Mouse (Mus musculus) kidney, postnatal 0 days (tissue): ENCODE measurements at regions not wholly inside any gene's neighbourhood (a gene's known extent, or its start where the extent isn't known, plus 50 kb on each side); places are given as distances from the start of the nearest gene placed in this dataset.

Experiments
- ATAC-seq: fragments of 200-750 bp; cut with Nextera tagmentation; replicated peaks from 2 replicates; pipeline ENCODE4 v1.8.0; 2017; ENCODE audit warnings: low read depth, moderate number of reproducible peaks, moderate TSS enrichment, moderate library complexity; ENCODE audit not compliant: low FRiP score
- DNase-seq: peaks from one replicate; pipeline ENCODE4 v3.0.0-alpha.2; 2016; ENCODE audit warnings: low spot score
- H3K27ac ChIP-seq: fragments of 300-500 bp; sonication (generic); 2 replicates; pipeline ENCODE4 v1.5.1; 2014; ENCODE audit warnings: mild to moderate bottlenecking
- H3K27me3 ChIP-seq: fragments of 300-500 bp; sonication (generic); 2 replicates; pipeline ENCODE4 v1.6.1; 2014; ENCODE audit warnings: low read length, mixed read lengths; ENCODE audit not compliant: insufficient read depth
- H3K36me3 ChIP-seq: fragments of 300-500 bp; sonication (generic); 2 replicates; pipeline ENCODE4 v1.6.1; 2014; ENCODE audit warnings: low read length, mixed read lengths; ENCODE audit not compliant: insufficient read depth
- H3K4me1 ChIP-seq: fragments of 300-500 bp; sonication (generic); replicated peaks from 2 replicates; pipeline ENCODE4 v1.6.1; 2014; ENCODE audit warnings: antibody characterized with exemption, low read length, mixed read lengths; ENCODE audit not compliant: insufficient read depth
- H3K4me2 ChIP-seq: fragments of 300-500 bp; sonication (generic); 2 replicates; pipeline ENCODE4 v1.6.1; 2014; ENCODE audit warnings: mild to moderate bottlenecking, low read length, moderate library complexity, mixed read lengths
- H3K4me3 ChIP-seq: fragments of 300-500 bp; sonication (generic); replicated peaks from 2 replicates; pipeline ENCODE4 v1.5.1; 2014; ENCODE audit warnings: low read depth, low read length
- H3K9ac ChIP-seq: fragments of 300-500 bp; sonication (generic); 2 replicates; pipeline ENCODE4 v1.6.1; 2014; ENCODE audit warnings: low read depth, low read length
- H3K9me3 ChIP-seq: fragments of 300-500 bp; sonication (generic); replicated peaks from 2 replicates; pipeline ENCODE4 v1.6.1; 2016; ENCODE audit warnings: low read length, inconsistent platforms, mixed read lengths
- CTCF ChIP-seq: IDR thresholded peaks from 2 replicates; pipeline ENCODE4 v1.5.1; 2016; ENCODE audit warnings: antibody characterized with exemption, low read depth, mild to moderate bottlenecking, moderate library complexity
- WGBS: fragments of 180-500 bp; shearing (Covaris S2); extraction: QIAGEN DNeasy Blood & Tissue Kit; methylation state at CpG from one replicate; pipeline ENCODE4 v1.1.7; 2014; 5-methylcytosine and 5-hydroxymethylcytosine counted together

- no peak overlapping the region for H3K9ac ChIP-seq
- H3K4me1 ChIP-seq = no peaks in the 10 kb centered on the region
- no peak for ATAC-seq
- no peak for DNase-seq
- no peaks in the 10 kb centered on the region for H3K27me3 ChIP-seq
- H3K4me3 ChIP-seq = no peak overlapping the region
- no peaks in the 10 kb centered on the region for H3K9me3 ChIP-seq
- 62% methylated on average over 5 of the region's 5 CpGs for WGBS
- no peak overlapping the region for H3K27ac ChIP-seq
- no peak for TF ChIP-seq CTCF
- H3K36me3 ChIP-seq = no peaks in the 10 kb centered on the region
- no peak overlapping the region for H3K4me2 ChIP-seq
Measured at GRCm38 (mm10) chr7:40693755-40694154, 204.4 kb upstream of the Vstm2b start.

GRCm38 (mm10) chr7:40697551-40697950, 200.6 kb upstream of the Vstm2b start:
- WGBS = 78% methylated on average over 8 of the region's 8 CpGs

GRCm38 (mm10) chr7:40698309-40698708, 199.8 kb upstream of the Vstm2b start:
- H3K36me3 ChIP-seq = no peaks in the 10 kb centered on the region
- 27% methylated on average over 3 of the region's 3 CpGs for WGBS
- H3K9ac ChIP-seq = no peak overlapping the region
- TF ChIP-seq CTCF = no peak
- no peak overlapping the region for H3K4me3 ChIP-seq
- H3K4me2 ChIP-seq = no peak overlapping the region
- no peaks in the 10 kb centered on the region for H3K4me1 ChIP-seq
- no peaks in the 10 kb centered on the region for H3K27me3 ChIP-seq
- ATAC-seq (no peak), DNase-seq (no peak)
- no peak overlapping the region for H3K27ac ChIP-seq
- H3K9me3 ChIP-seq = no peaks in the 10 kb centered on the region

More at GRCm38 (mm10) chr7:40697551-40697950, 200.6 kb upstream of the Vstm2b start:
- H3K9ac ChIP-seq = no peak overlapping the region
- no peak for DNase-seq
- no peaks in the 10 kb centered on the region for H3K9me3 ChIP-seq
- ATAC-seq = no peak
- H3K4me1 ChIP-seq = no peaks in the 10 kb centered on the region
- no peaks in the 10 kb centered on the region for H3K27me3 ChIP-seq
- no peak overlapping the region for H3K27ac ChIP-seq
- no peaks in the 10 kb centered on the region for H3K36me3 ChIP-seq
- no peak for TF ChIP-seq CTCF
- H3K4me2 ChIP-seq = no peak overlapping the region
- no peak overlapping the region for H3K4me3 ChIP-seq

- whole genome bisulfite sequencing = 100% methylated on average over 1 of the region's 1 CpGs
- ATAC-seq (no peak), DNase-seq (no peak)
- Histone ChIP-seq H3K4me1 (no peaks in the 10 kb centered on the region), H3K27ac (no peak overlapping the region), H3K4me3 (no peak overlapping the region), H3K4me2 (no peak overlapping the region), H3K27me3 (no peaks in the 10 kb centered on the region), H3K9me3 (no peaks in the 10 kb centered on the region), H3K36me3 (no peaks in the 10 kb centered on the region), H3K9ac (no peak overlapping the region)
- no peak for TF ChIP-seq CTCF
Measured at GRCm38 (mm10) chr7:40699633-40700032, 198.5 kb upstream of the Vstm2b start.

GRCm38 (mm10) chr7:40700656-40701055, 197.5 kb upstream of the Vstm2b start:
- no peak overlapping the region for H3K4me2 ChIP-seq
- no peak for DNase-seq
- H3K9me3 ChIP-seq = no peaks in the 10 kb centered on the region
- no peaks in the 10 kb centered on the region for H3K36me3 ChIP-seq
- ATAC-seq = no peak
- WGBS = 81% methylated on average over 5 of the region's 5 CpGs
- H3K4me1 ChIP-seq = no peaks in the 10 kb centered on the region
- H3K4me3 ChIP-seq = no peak overlapping the region
- no peak for TF ChIP-seq CTCF
- no peak overlapping the region for H3K9ac ChIP-seq
- no peaks in the 10 kb centered on the region for H3K27me3 ChIP-seq
- no peak overlapping the region for H3K27ac ChIP-seq

- H3K4me3 ChIP-seq = no peak overlapping the region
- no peak for TF ChIP-seq CTCF
- ATAC-seq (no peak), DNase-seq (peak; percentile 57)
- no peaks in the 10 kb centered on the region for H3K36me3 ChIP-seq
- no peak overlapping the region for H3K4me2 ChIP-seq
- H3K4me1 ChIP-seq = no peaks in the 10 kb centered on the region
- no peaks in the 10 kb centered on the region for H3K9me3 ChIP-seq
- 42% methylated on average over 5 of the region's 5 CpGs for WGBS
- no peaks in the 10 kb centered on the region for H3K27me3 ChIP-seq
- H3K27ac ChIP-seq = no peak overlapping the region
- H3K9ac ChIP-seq = no peak overlapping the region
Measured at GRCm38 (mm10) chr7:40702191-40703045, 195.7 kb upstream of the Vstm2b start.
